In genomic region chr10:34221909-34222620, GRCm38 (mm10) we compare ENCODE assay signal across 17 mouse cellular contexts. TPM values are rescaled to one million over a fixed set of nuclear protein-coding genes. Genes with fewer than 3 reads are reported as not detected.
DNase-seq lines count a peak whose midpoint lies in the region; ATAC-seq lines count a peak whose summit lies in the region.
"Had no signal": no experiment of that assay in that cellular context is flagged by ENCODE, and none has a peak within 500 bp of the region (broad histone marks: within the 10 kb centered on the region; RNA-seq: fewer than 3 reads in every experiment).

No protein-coding gene starts in this region.

- H3K36me3 ChIP-seq in heart, embryonic 15.5 days: no peaks in the 10 kb centered on the region
- no peaks in the 10 kb centered on the region for H3K36me3 ChIP-seq in hindbrain, embryonic 11.5 days (ENCODE audit: control insufficient read depth, insufficient read depth, low read length)
- H3K36me3 ChIP-seq: heart, embryonic 13.5 days; limb, embryonic 13.5 days had no signal

- H3K4me1 ChIP-seq in heart, embryonic 15.5 days (replicated peaks): peaks cover 8% of the 10 kb centered on the region; the same call in 1 of the 2 replicates
- no peaks in the 10 kb centered on the region for H3K4me1 ChIP-seq in hindbrain, embryonic 11.5 days (replicated peaks; ENCODE audit: control insufficient read depth, insufficient read depth, low read length)
- H3K4me1 ChIP-seq: limb, embryonic 13.5 days had no signal

- H3K9me3 ChIP-seq in heart, embryonic 15.5 days (replicated peaks): no peaks in the 10 kb centered on the region
- H3K9me3 ChIP-seq in hindbrain, embryonic 11.5 days (ENCODE audit: control insufficient read depth, low read length): no peaks in the 10 kb centered on the region
- H3K9me3 ChIP-seq: heart, embryonic 13.5 days; limb, embryonic 13.5 days had no signal

- no peak overlapping the region for H3K27ac ChIP-seq in heart, embryonic 15.5 days
- no peak overlapping the region for H3K27ac ChIP-seq in hindbrain, embryonic 11.5 days (ENCODE audit: low read depth, low read length)
- H3K27ac ChIP-seq: heart, embryonic 13.5 days; hindbrain, postnatal 0 days; layer of hippocampus, adult 2 months; limb, embryonic 13.5 days had no signal

- no peak for DNase-seq in heart, adult 9 months (ENCODE audit: low spot score in 2 of 2)
- peak; percentile 21 to 31 for DNase-seq in kidney, postnatal 4 days
- DNase-seq in kidney, postnatal 36 days: no peak
- DNase-seq in NIH3T3 (ENCODE audit: low read depth): peak; percentile 33
- DNase-seq in hindbrain, embryonic 11.5 days (ENCODE audit: low spot score): no peak
- DNase-seq: adrenal gland, adult 8-10 months; cerebellum, adult 9-10 months; right cerebral cortex, postnatal 25 days had no signal

- 0 out of 2 replicates have a peak, but pooled peaks have one; percentile 35 for ATAC-seq in heart, embryonic 15.5 days (replicated peaks; ENCODE audit: insufficient number of reproducible peaks, insufficient read depth, low FRiP score, low read depth)
- 0 out of 2 replicates have a peak, but pooled peaks have one; percentile 26 for ATAC-seq in megakaryocyte progenitor cell, adult 5-6 weeks (replicated peaks; ENCODE audit: poor library complexity)
- no peak for ATAC-seq in hindbrain, embryonic 11.5 days (ENCODE audit: low FRiP score)
- ATAC-seq: CD4-positive, CD25-positive, alpha-beta regulatory T cell, adult 4 months; hindbrain, postnatal 0 days; Patski had no signal

- no peak overlapping the region for H3K9ac ChIP-seq in heart, embryonic 15.5 days
- H3K9ac ChIP-seq in hindbrain, embryonic 11.5 days (ENCODE audit: low read depth, low read length): no peak overlapping the region
- H3K9ac ChIP-seq: heart, embryonic 13.5 days; limb, embryonic 13.5 days had no signal

- no peak overlapping the region for H3K4me2 ChIP-seq in heart, embryonic 15.5 days
- no peak overlapping the region for H3K4me2 ChIP-seq in hindbrain, embryonic 11.5 days (replicated peaks; ENCODE audit: low read depth, low read length)
- H3K4me2 ChIP-seq: heart, embryonic 13.5 days; limb, embryonic 13.5 days; midbrain, embryonic 11.5 days had no signal

- H3K27me3 ChIP-seq in heart, embryonic 15.5 days: no peaks in the 10 kb centered on the region
- H3K27me3 ChIP-seq in hindbrain, embryonic 11.5 days (ENCODE audit: control insufficient read depth, insufficient read depth, low read length): no peaks in the 10 kb centered on the region
- H3K27me3 ChIP-seq: heart, embryonic 13.5 days; limb, embryonic 13.5 days; Patski had no signal

- WGBS in heart, embryonic 15.5 days: 50% methylated on average over 3 of the region's 3 CpGs
- WGBS in hindbrain, embryonic 11.5 days: 66% methylated on average over 3 of the region's 3 CpGs

- H3K4me3 ChIP-seq in heart, embryonic 15.5 days: no peak overlapping the region
- H3K4me3 ChIP-seq in hindbrain, embryonic 11.5 days (ENCODE audit: low read depth, low read length): no peak overlapping the region
- H3K4me3 ChIP-seq: heart, embryonic 13.5 days; layer of hippocampus, adult 2 months; limb, embryonic 13.5 days had no signal

RNA-seq across cellular contexts. Expression of gene Dse, which starts 14.6 kb away (rescaled TPM):
- 12.4 and 16.1 TPM in 2 replicates for polyA plus RNA-seq in heart, embryonic 15.5 days (2015; fragmentation: Nextera tagmentation; extraction: Ambion mirVana)
- 1.1 and 1.3 TPM in 2 replicates for total RNA-seq in megakaryocyte progenitor cell, adult 5-6 weeks (2015)
- 0.79 and 0.91 TPM in 2 replicates for total RNA-seq in megakaryocyte progenitor cell, adult 5-6 weeks (2017)
- 22.2 and 25.6 TPM in 2 replicates for polyA plus RNA-seq in hindbrain, embryonic 11.5 days (2014; fragmentation: Nextera tagmentation; extraction: Ambion mirVana)

RNA-seq across cellular contexts. Expression of gene Tspyl1, which starts 59.9 kb away (rescaled TPM):
- 69.4 and 72.5 TPM in 2 replicates for polyA plus RNA-seq in heart, embryonic 15.5 days (2015; fragmentation: Nextera tagmentation; extraction: Ambion mirVana)
- 29.5 and 34.2 TPM in 2 replicates for total RNA-seq in megakaryocyte progenitor cell, adult 5-6 weeks (2015)
- total RNA-seq in megakaryocyte progenitor cell, adult 5-6 weeks (2017): 36.7 and 36.9 TPM in 2 replicates
- polyA plus RNA-seq in hindbrain, embryonic 11.5 days (2014; fragmentation: Nextera tagmentation; extraction: Ambion mirVana): 80.5 and 82.8 TPM in 2 replicates

Comparison
In these comparisons a context has a peak if more than half of its experiments do, and no peak if none do; other contexts are left out.
1. DNase-seq: peak in kidney, postnatal 4 days (2 of 2) and NIH3T3 (single experiment); none in heart, adult 9 months (0 of 2), kidney, postnatal 36 days (0 of 2) and hindbrain, embryonic 11.5 days (single experiment).